Mouse (Mus musculus): Measurements from ENCODE around the gene Trp53bp1.

Gene Trp53bp1

GRCm38 (mm10) chr2:121249758-121250157 lies 21.4 kb downstream of the Trp53bp1 start:
- no peak for DNase-seq (ENCODE audit: low read depth, low spot score)

GRCm38 (mm10) chr2:121244099-121244498 lies 27.1 kb downstream of the Trp53bp1 start:
- no peak for DNase-seq (ENCODE audit: low read depth, low spot score)

GRCm38 (mm10) chr2:121239426-121239825 lies 31.8 kb downstream of the Trp53bp1 start:
- DNase-seq (ENCODE audit: low read depth, low spot score) = no peak

- no peak for DNase-seq (ENCODE audit: low read depth, low spot score)
These were observed 35.6 kb downstream of the Trp53bp1 start for GRCm38 (mm10) chr2:121235460-121236072.

- DNase-seq (ENCODE audit: low read depth, low spot score) = no peak
These were observed 43.1 kb downstream of the Trp53bp1 start for GRCm38 (mm10) chr2:121228135-121228534.

GRCm38 (mm10) chr2:121223010-121223409 lies 48.2 kb downstream of the Trp53bp1 start:
- DNase-seq (ENCODE audit: low read depth, low spot score) = no peak

- DNase-seq (ENCODE audit: low read depth, low spot score) = no peak
These were observed 51.2 kb downstream of the Trp53bp1 start for GRCm38 (mm10) chr2:121219994-121220393.

GRCm38 (mm10) chr2:121219177-121219576 lies 52.0 kb downstream of the Trp53bp1 start:
- DNase-seq (ENCODE audit: low read depth, low spot score) = no peak

- no peak for DNase-seq (ENCODE audit: low read depth, low spot score)
These were observed 56.7 kb downstream of the Trp53bp1 start for GRCm38 (mm10) chr2:121214491-121214890.

- no peak for DNase-seq (ENCODE audit: low read depth, low spot score)
These were observed 64.7 kb downstream of the Trp53bp1 start for GRCm38 (mm10) chr2:121206541-121206940.

GRCm38 (mm10) chr2:121204276-121204675 lies 66.9 kb downstream of the Trp53bp1 start:
- DNase-seq (ENCODE audit: low read depth, low spot score) = no peak

- DNase-seq (ENCODE audit: low read depth, low spot score) = no peak
These were observed 75.7 kb downstream of the Trp53bp1 start for GRCm38 (mm10) chr2:121195466-121195865.

- DNase-seq (ENCODE audit: low read depth, low spot score) = no peak
These were observed 82.7 kb downstream of the Trp53bp1 start for GRCm38 (mm10) chr2:121188530-121188929.

- DNase-seq (ENCODE audit: low read depth, low spot score) = no peak
These were observed 87.1 kb downstream of the Trp53bp1 start for GRCm38 (mm10) chr2:121184142-121184541.

GRCm38 (mm10) chr2:121183431-121183830 lies 87.8 kb downstream of the Trp53bp1 start:
- DNase-seq (ENCODE audit: low read depth, low spot score) = no peak

GRCm38 (mm10) chr2:121178828-121179479 lies 92.3 kb downstream of the Trp53bp1 start:
- DNase-seq (ENCODE audit: low read depth, low spot score) = no peak

GRCm38 (mm10) chr2:121170980-121171742 lies 100.0 kb downstream of the Trp53bp1 start, which contains the start of gene Zscan29:
Zscan29 (minus strand) TSS chr2:121171125.
- peak; percentile 94 for DNase-seq (ENCODE audit: low read depth, low spot score)

GRCm38 (mm10) chr2:121170481-121170971 lies 100.7 kb downstream of the Trp53bp1 start, which contains the start of gene Tubgcp4:
Tubgcp4 (plus strand) TSS chr2:121170654.
- peak; percentile 29 for DNase-seq (ENCODE audit: low read depth, low spot score)

- no peak for DNase-seq (ENCODE audit: low read depth, low spot score)
These were observed 101.3 kb downstream of the Trp53bp1 start for GRCm38 (mm10) chr2:121169902-121170301.

GRCm38 (mm10) chr2:121169173-121169572 lies 102.0 kb downstream of the Trp53bp1 start:
- DNase-seq (ENCODE audit: low read depth, low spot score) = no peak

GRCm38 (mm10) chr2:121153100-121153499 lies 118.1 kb downstream of the Trp53bp1 start:
- no peak for DNase-seq (ENCODE audit: low read depth, low spot score)

GRCm38 (mm10) chr2:121149679-121150078 lies 121.5 kb downstream of the Trp53bp1 start:
- no peak for DNase-seq (ENCODE audit: low read depth, low spot score)
